Mouse (Mus musculus) spleen, postnatal 36 days (tissue): ENCODE measurements at regions not wholly inside any gene's neighbourhood (a gene's known extent, or its start where the extent isn't known, plus 50 kb on each side); places are given as distances from the start of the nearest gene placed in this dataset.
"Not testable (repeated sequence)": the region's sequence is repeated elsewhere in the genome, so short reads cannot be mapped to it uniquely, and the experiment has no call there.

ENCODE experiments used
- DNase-seq, 2 experiments: peaks; one replicate each; pipeline ENCODE4 v3.0.0; 2022; ENCODE audit warnings: low spot score in 2 of 2, mixed read lengths in 1 of 2

GRCm38 (mm10) chr16:73652976-73653690, 758.5 kb downstream of the Robo2 start:
- no peak for DNase-seq

GRCm38 (mm10) chr16:73647201-73647782, 764.3 kb downstream of the Robo2 start:
- peak in 1 of 2 experiments; percentile 2 for DNase-seq

GRCm38 (mm10) chr16:73613017-73613416, 798.6 kb downstream of the Robo2 start:
- DNase-seq, result no peak

GRCm38 (mm10) chr16:73591421-73591820, 820.2 kb downstream of the Robo2 start:
- no peak for DNase-seq

- no peak for DNase-seq
Measured at GRCm38 (mm10) chr16:73561216-73561615, 850.4 kb downstream of the Robo2 start.

GRCm38 (mm10) chr16:73556940-73557339, 854.7 kb downstream of the Robo2 start:
- DNase-seq, result no peak

GRCm38 (mm10) chr16:73543651-73544050, 868.0 kb downstream of the Robo2 start:
- no peak for DNase-seq

GRCm38 (mm10) chr16:73538040-73538439, 873.6 kb downstream of the Robo2 start:
- DNase-seq, result no peak

GRCm38 (mm10) chr16:73537541-73537940, 874.1 kb downstream of the Robo2 start:
- DNase-seq, result no peak

GRCm38 (mm10) chr16:73530191-73530590, 881.4 kb downstream of the Robo2 start:
- no peak for DNase-seq

- DNase-seq, result not testable (repeated sequence)
Measured at GRCm38 (mm10) chr16:73522931-73523330, 888.7 kb downstream of the Robo2 start.

GRCm38 (mm10) chr16:73504759-73505158, 906.9 kb downstream of the Robo2 start:
- no peak for DNase-seq

- no peak for DNase-seq
Measured at GRCm38 (mm10) chr16:73498636-73499208, 912.9 kb downstream of the Robo2 start.

- DNase-seq, result no peak
Measured at GRCm38 (mm10) chr16:73483214-73483856, 928.3 kb downstream of the Robo2 start.

- no peak for DNase-seq
Measured at GRCm38 (mm10) chr16:73482176-73482575, 929.4 kb downstream of the Robo2 start.

GRCm38 (mm10) chr16:73473502-73473901, 938.1 kb downstream of the Robo2 start:
- no peak for DNase-seq

- DNase-seq, result no peak
Measured at GRCm38 (mm10) chr16:73471547-73471946, 940.1 kb downstream of the Robo2 start.

- DNase-seq, result no peak
Measured at GRCm38 (mm10) chr16:73470535-73470934, 941.1 kb downstream of the Robo2 start.

GRCm38 (mm10) chr16:73466296-73466695, 945.3 kb downstream of the Robo2 start:
- no peak for DNase-seq

GRCm38 (mm10) chr16:73462516-73462915, 949.1 kb downstream of the Robo2 start:
- DNase-seq, result no peak

- no peak for DNase-seq
Measured at GRCm38 (mm10) chr16:73450634-73451245, 960.9 kb downstream of the Robo2 start.

- DNase-seq, result no peak
Measured at GRCm38 (mm10) chr16:73449836-73450235, 961.8 kb downstream of the Robo2 start.
